Mouse (Mus musculus) forebrain, embryonic 14.5 days (tissue): ENCODE results near the gene March5. TPM values are rescaled to one million over a fixed set of nuclear protein-coding genes. Genes with fewer than 3 reads are reported as not detected.
"Not testable (repeated sequence)": the region's sequence is repeated elsewhere in the genome, so short reads cannot be mapped to it uniquely, and the experiment has no call there.

Experiments
- ATAC-seq: fragments of 200-750 bp; cut with Nextera tagmentation; 2 replicates; pipeline ENCODE4 v1.8.0; 2017; ENCODE audit warnings: mild to moderate bottlenecking, moderate library complexity
- DNase-seq: peaks from one replicate; pipeline ENCODE4 v3.0.0-alpha.2; 2015; ENCODE audit warnings: low spot score
- H3K27ac ChIP-seq: fragments of 300-500 bp; sonication (generic); 2 replicates; pipeline ENCODE4 v1.5.1; 2014; ENCODE audit warnings: low read depth, mild to moderate bottlenecking, control low read depth, low read length, moderate library complexity
- H3K27me3 ChIP-seq: fragments of 300-500 bp; sonication (generic); replicated peaks from 2 replicates; pipeline ENCODE4 v1.6.1; 2014; ENCODE audit warnings: low read length, control low read depth, mixed read lengths; ENCODE audit not compliant: control insufficient read depth, insufficient read depth
- H3K36me3 ChIP-seq: fragments of 300-500 bp; sonication (generic); 2 replicates; pipeline ENCODE4 v1.6.1; 2014; ENCODE audit warnings: low read length, control low read depth; ENCODE audit not compliant: control insufficient read depth, insufficient read depth
- H3K4me1 ChIP-seq: fragments of 300-500 bp; sonication (generic); 2 replicates; pipeline ENCODE4 v1.6.1; 2014; ENCODE audit warnings: antibody characterized with exemption, low read length, control low read depth; ENCODE audit not compliant: control insufficient read depth, insufficient read depth
- H3K4me2 ChIP-seq: fragments of 300-500 bp; sonication (generic); 2 replicates; pipeline ENCODE4 v1.6.1; 2014; ENCODE audit warnings: mild to moderate bottlenecking, control low read depth, low read length
- H3K4me3 ChIP-seq: fragments of 300-500 bp; sonication (generic); 2 replicates; pipeline ENCODE4 v1.5.1; 2014; ENCODE audit warnings: low read depth, low read length, control low read depth
- H3K9ac ChIP-seq: fragments of 300-500 bp; sonication (generic); 2 replicates; pipeline ENCODE4 v1.6.1; 2014; ENCODE audit warnings: mild to moderate bottlenecking, low read length, control low read depth, moderate library complexity
- H3K9me3 ChIP-seq: fragments of 300-500 bp; sonication (generic); replicated peaks from 2 replicates; pipeline ENCODE4 v1.6.1; 2016; ENCODE audit warnings: low read length, control low read depth, mixed read lengths; ENCODE audit not compliant: control insufficient read depth
- WGBS: fragments of 180-500 bp; shearing (Covaris S2); extraction: QIAGEN DNeasy Blood & Tissue Kit; methylation state at CpG from one replicate; pipeline ENCODE4 v1.1.7; 2014; 5-methylcytosine and 5-hydroxymethylcytosine counted together
- polyA plus RNA-seq: library from polyadenylated mRNA; unstranded; fragments of >200 nt; fragmentation: Nextera tagmentation; extraction: Ambion mirVana; gene quantifications from 2 replicates; pipeline ENCODE4 v1.2.1, GENCODE M21; 2014

March5 gene
- polyA plus RNA-seq, 1 experiment from 2014 or later, result 143 TPM

GRCm38 (mm10) chr19:37225197-37225862 lies 18.0 kb downstream of the March5 start:
- 82% methylated on average over 6 of the region's 6 CpGs for WGBS
- Histone ChIP-seq H3K4me3 (no peak overlapping the region), H3K36me3 (peaks cover 34% of the 10 kb centered on the region), H3K27ac (no peak overlapping the region), H3K9me3 (no peaks in the 10 kb centered on the region), H3K27me3 (no peaks in the 10 kb centered on the region), H3K9ac (no peak overlapping the region), H3K4me2 (no peak overlapping the region), H3K4me1 (no peaks in the 10 kb centered on the region)
- DNase-seq (no peak), ATAC-seq (no peak)

GRCm38 (mm10) chr19:37232598-37232997 lies 25.3 kb downstream of the March5 start:
- H3K36me3 ChIP-seq, DNase-seq, H3K4me1 ChIP-seq, H3K4me2 ChIP-seq, H3K9ac ChIP-seq, ATAC-seq, H3K9me3 ChIP-seq, H3K27ac ChIP-seq, H3K4me3 ChIP-seq: not testable (repeated sequence)
- WGBS, result 75% methylated on average over 9 of the region's 9 CpGs
- H3K27me3 ChIP-seq, result peaks cover 13% of the 10 kb centered on the region; the same call in 1 of the 2 replicates

GRCm38 (mm10) chr19:37233561-37234539 lies 26.5 kb downstream of the March5 start:
- peaks cover 12% of the 10 kb centered on the region; the same call in 1 of the 2 replicates for H3K4me1 ChIP-seq
- peaks cover 13% of the 10 kb centered on the region; the same call in 1 of the 2 replicates for H3K27me3 ChIP-seq
- H3K36me3 ChIP-seq, result no peaks in the 10 kb centered on the region
- peak; percentile 39 for DNase-seq
- peak overlapping the region; percentile 45 for H3K4me3 ChIP-seq
- H3K9me3 ChIP-seq, result no peaks in the 10 kb centered on the region
- H3K4me2 ChIP-seq, result peak overlapping the region; percentile 82
- WGBS, result 5% methylated on average over 63 of the region's 63 CpGs
- H3K9ac ChIP-seq, result peak overlapping the region; percentile 63
- no peak overlapping the region for H3K27ac ChIP-seq
- ATAC-seq, result peak; percentile 73

- Histone ChIP-seq H3K36me3 (no peaks in the 10 kb centered on the region), H3K4me2 (no peak overlapping the region), H3K27ac (no peak overlapping the region), H3K4me3 (no peak overlapping the region), H3K27me3 (peaks cover 13% of the 10 kb centered on the region; the same call in 1 of the 2 replicates), H3K4me1 (peaks cover 13% of the 10 kb centered on the region; the same call in 1 of the 2 replicates), H3K9me3 (no peaks in the 10 kb centered on the region), H3K9ac (no peak overlapping the region)
- DNase-seq (peak; percentile 13), ATAC-seq (no peak)
- WGBS, result 36% methylated on average over 8 of the region's 8 CpGs
Measured at GRCm38 (mm10) chr19:37235818-37236217, 28.5 kb downstream of the March5 start.

GRCm38 (mm10) chr19:37237306-37237705 lies 30.0 kb downstream of the March5 start:
- Histone ChIP-seq H3K9ac (no peak overlapping the region), H3K27me3 (peaks cover 13% of the 10 kb centered on the region; the same call in 1 of the 2 replicates), H3K4me2 (no peak overlapping the region), H3K27ac (no peak overlapping the region), H3K4me3 (no peak overlapping the region), H3K4me1 (peaks cover 13% of the 10 kb centered on the region; the same call in 1 of the 2 replicates), H3K36me3 (no peaks in the 10 kb centered on the region), H3K9me3 (no peaks in the 10 kb centered on the region)
- no peak for DNase-seq
- no peak for ATAC-seq
- WGBS, result 55% methylated on average over 5 of the region's 5 CpGs

GRCm38 (mm10) chr19:37237712-37238437 lies 30.5 kb downstream of the March5 start:
- WGBS, result 10% methylated on average over 15 of the region's 15 CpGs
- peak overlapping the region; percentile 4; the same call in 1 of the 2 replicates for H3K4me2 ChIP-seq
- no peaks in the 10 kb centered on the region for H3K36me3 ChIP-seq
- peaks cover 13% of the 10 kb centered on the region; the same call in 1 of the 2 replicates for H3K27me3 ChIP-seq
- peaks cover 13% of the 10 kb centered on the region; the same call in 1 of the 2 replicates for H3K4me1 ChIP-seq
- H3K9ac ChIP-seq, result no peak overlapping the region
- ATAC-seq, result peak; percentile 21; the same call in 1 of the 2 replicates
- H3K27ac ChIP-seq, result no peak overlapping the region
- no peak overlapping the region for H3K4me3 ChIP-seq
- no peaks in the 10 kb centered on the region for H3K9me3 ChIP-seq
- DNase-seq, result peak; percentile 6

- no peaks in the 10 kb centered on the region for H3K9me3 ChIP-seq
- no peak overlapping the region for H3K27ac ChIP-seq
- WGBS, result 9% methylated on average over 7 of the region's 7 CpGs
- ATAC-seq (0 out of 2 replicates have a peak, but pooled peaks have one; percentile 31), DNase-seq (peak; percentile 8)
- no peak overlapping the region for H3K4me2 ChIP-seq
- no peak overlapping the region for H3K9ac ChIP-seq
- no peak overlapping the region for H3K4me3 ChIP-seq
- peaks cover 13% of the 10 kb centered on the region; the same call in 1 of the 2 replicates for H3K27me3 ChIP-seq
- H3K4me1 ChIP-seq, result peaks cover 10% of the 10 kb centered on the region; the same call in 1 of the 2 replicates
- H3K36me3 ChIP-seq, result no peaks in the 10 kb centered on the region
Measured at GRCm38 (mm10) chr19:37238651-37239050, 31.3 kb downstream of the March5 start.

- no peak for ATAC-seq
- Histone ChIP-seq H3K27me3 (peaks cover 12% of the 10 kb centered on the region; the same call in 1 of the 2 replicates), H3K9me3 (no peaks in the 10 kb centered on the region), H3K9ac (no peak overlapping the region), H3K4me1 (peaks cover 6% of the 10 kb centered on the region; the same call in 1 of the 2 replicates), H3K4me2 (no peak overlapping the region), H3K27ac (no peak overlapping the region), H3K36me3 (no peaks in the 10 kb centered on the region), H3K4me3 (no peak overlapping the region)
- WGBS, result 31% methylated on average over 4 of the region's 4 CpGs
- peak; percentile 35 for DNase-seq
Measured at GRCm38 (mm10) chr19:37239096-37239495, 31.8 kb downstream of the March5 start.
